Mouse (Mus musculus) kidney, embryonic 15.5 days (tissue): Measurements from ENCODE around the gene Afap1. TPM values are rescaled to one million over a fixed set of nuclear protein-coding genes. Genes with fewer than 3 reads are reported as not detected.

Experiments used
- ATAC-seq: fragments of 200-750 bp; cut with Nextera tagmentation; replicated peaks from 2 replicates; pipeline ENCODE4 v1.8.0; 2017; ENCODE audit warnings: moderate TSS enrichment; ENCODE audit not compliant: low FRiP score
- H3K27ac ChIP-seq: fragments of 300-500 bp; sonication (generic); 2 replicates; pipeline ENCODE4 v1.5.1; 2015; ENCODE audit warnings: mild to moderate bottlenecking, inconsistent platforms
- H3K27me3 ChIP-seq: fragments of 300-500 bp; sonication (generic); 2 replicates; pipeline ENCODE4 v1.6.1; 2015; ENCODE audit warnings: inconsistent platforms
- H3K36me3 ChIP-seq: fragments of 300-500 bp; sonication (generic); 2 replicates; pipeline ENCODE4 v1.6.1; 2015; ENCODE audit warnings: inconsistent platforms
- H3K4me1 ChIP-seq: fragments of 300-500 bp; sonication (generic); 2 replicates; pipeline ENCODE4 v1.6.1; 2015; ENCODE audit warnings: inconsistent platforms
- H3K4me2 ChIP-seq: fragments of 300-500 bp; sonication (generic); 2 replicates; pipeline ENCODE4 v1.6.1; 2015; ENCODE audit warnings: moderate library complexity, mild to moderate bottlenecking, inconsistent platforms
- H3K4me3 ChIP-seq: fragments of 300-500 bp; sonication (generic); replicated peaks from 2 replicates; pipeline ENCODE4 v1.5.1; 2015; ENCODE audit warnings: mild to moderate bottlenecking, inconsistent platforms
- H3K9ac ChIP-seq: fragments of 300-500 bp; sonication (generic); 2 replicates; pipeline ENCODE4 v1.6.1; 2015; ENCODE audit warnings: mild to moderate bottlenecking, inconsistent platforms
- H3K9me3 ChIP-seq: fragments of 300-500 bp; sonication (generic); replicated peaks from 2 replicates; pipeline ENCODE4 v1.6.1; 2016; ENCODE audit warnings: inconsistent platforms
- WGBS: fragments of 180-500 bp; shearing (Covaris S2); methylation state at CpG from one replicate; pipeline ENCODE4 v1.1.7; 2015; ENCODE audit warnings: mixed read lengths; 5-methylcytosine and 5-hydroxymethylcytosine counted together
- polyA plus RNA-seq: library from polyadenylated mRNA; unstranded; fragments of >200 nt; fragmentation: Nextera tagmentation; extraction: Ambion mirVana; gene quantifications from 2 replicates; pipeline ENCODE4 v1.2.1, GENCODE M21; 2015

The Afap1 gene
- polyA plus RNA-seq, 1 experiment from 2014 or later, result 25.4 TPM

- Histone ChIP-seq H3K4me1 (peaks cover 43% of the 10 kb centered on the region), H3K27ac (no peak overlapping the region), H3K4me2 (no peak overlapping the region), H3K4me3 (no peak overlapping the region), H3K36me3 (peaks cover 41% of the 10 kb centered on the region), H3K27me3 (no peaks in the 10 kb centered on the region), H3K9ac (no peak overlapping the region), H3K9me3 (no peaks in the 10 kb centered on the region)
- WGBS, result 77% methylated on average over 6 of the region's 6 CpGs
- ATAC-seq, result no peak
Measured at GRCm38 (mm10) chr5:35939958-35940357, 46.8 kb downstream of the Afap1 start.

- H3K4me3 ChIP-seq, result no peak overlapping the region
- no peak overlapping the region for H3K4me2 ChIP-seq
- ATAC-seq, result no peak; the same call in 1 of the 2 replicates
- peak overlapping the region; percentile 66 for H3K27ac ChIP-seq
- peaks cover 42% of the 10 kb centered on the region for H3K4me1 ChIP-seq
- no peak overlapping the region for H3K9ac ChIP-seq
- 69% methylated on average over 5 of the region's 5 CpGs for WGBS
- H3K27me3 ChIP-seq, result no peaks in the 10 kb centered on the region
- H3K36me3 ChIP-seq, result peaks cover 54% of the 10 kb centered on the region
- H3K9me3 ChIP-seq, result no peaks in the 10 kb centered on the region
Measured at GRCm38 (mm10) chr5:35943541-35943940, 50.4 kb downstream of the Afap1 start.

- Histone ChIP-seq H3K9ac (no peak overlapping the region), H3K4me3 (no peak overlapping the region), H3K4me2 (no peak overlapping the region), H3K27ac (0 out of 2 replicates have a peak overlapping the region, but pooled peaks have one; percentile 6), H3K4me1 (peaks cover 34% of the 10 kb centered on the region), H3K36me3 (peaks cover 84% of the 10 kb centered on the region), H3K9me3 (no peaks in the 10 kb centered on the region), H3K27me3 (no peaks in the 10 kb centered on the region)
- ATAC-seq, result no peak
- 94% methylated on average over 2 of the region's 2 CpGs for WGBS
Measured at GRCm38 (mm10) chr5:35946841-35947240, 53.7 kb downstream of the Afap1 start.

- 73% methylated on average over 4 of the region's 4 CpGs for WGBS
- Histone ChIP-seq H3K9ac (no peak overlapping the region), H3K27me3 (no peaks in the 10 kb centered on the region), H3K36me3 (peaks cover 90% of the 10 kb centered on the region), H3K27ac (0 out of 2 replicates have a peak overlapping the region, but pooled peaks have one; percentile 82), H3K4me1 (peaks cover 34% of the 10 kb centered on the region), H3K9me3 (no peaks in the 10 kb centered on the region), H3K4me3 (no peak overlapping the region), H3K4me2 (no peak overlapping the region)
- no peak for ATAC-seq
Measured at GRCm38 (mm10) chr5:35947427-35947826, 54.3 kb downstream of the Afap1 start.

- no peak overlapping the region for H3K9ac ChIP-seq
- peak; percentile 57; the same call in 1 of the 2 replicates for ATAC-seq
- H3K4me3 ChIP-seq, result no peak overlapping the region
- H3K27ac ChIP-seq, result peak overlapping the region; percentile 82
- peaks cover 26% of the 10 kb centered on the region for H3K4me1 ChIP-seq
- H3K36me3 ChIP-seq, result peaks cover 91% of the 10 kb centered on the region
- H3K27me3 ChIP-seq, result no peaks in the 10 kb centered on the region
- no peak overlapping the region for H3K4me2 ChIP-seq
- 60% methylated on average over 15 of the region's 15 CpGs for WGBS
- no peaks in the 10 kb centered on the region for H3K9me3 ChIP-seq
Measured at GRCm38 (mm10) chr5:35948225-35948975, 55.3 kb downstream of the Afap1 start.

- peaks cover 25% of the 10 kb centered on the region for H3K4me1 ChIP-seq
- peaks cover 91% of the 10 kb centered on the region for H3K36me3 ChIP-seq
- no peak overlapping the region for H3K9ac ChIP-seq
- H3K4me2 ChIP-seq, result no peak overlapping the region
- no peaks in the 10 kb centered on the region for H3K27me3 ChIP-seq
- 74% methylated on average over 5 of the region's 5 CpGs for WGBS
- no peak overlapping the region for H3K27ac ChIP-seq
- no peaks in the 10 kb centered on the region for H3K9me3 ChIP-seq
- ATAC-seq, result no peak
- no peak overlapping the region for H3K4me3 ChIP-seq
Measured at GRCm38 (mm10) chr5:35949061-35949460, 55.9 kb downstream of the Afap1 start.

GRCm38 (mm10) chr5:35950504-35950903 lies 57.4 kb downstream of the Afap1 start:
- no peak for ATAC-seq
- Histone ChIP-seq H3K27me3 (no peaks in the 10 kb centered on the region), H3K9ac (no peak overlapping the region), H3K36me3 (peaks cover 90% of the 10 kb centered on the region), H3K4me2 (no peak overlapping the region), H3K9me3 (no peaks in the 10 kb centered on the region), H3K4me1 (peaks cover 23% of the 10 kb centered on the region), H3K4me3 (no peak overlapping the region), H3K27ac (no peak overlapping the region)
- WGBS, result 81% methylated on average over 7 of the region's 7 CpGs

- Histone ChIP-seq H3K36me3 (peaks cover 91% of the 10 kb centered on the region), H3K27me3 (no peaks in the 10 kb centered on the region), H3K27ac (no peak overlapping the region; the same call in 1 of the 2 replicates), H3K4me1 (0 out of 2 replicates have a peak, but pooled peaks cover 5% of the 10 kb centered on the region), H3K9me3 (no peaks in the 10 kb centered on the region), H3K4me3 (no peak overlapping the region), H3K4me2 (no peak overlapping the region), H3K9ac (no peak overlapping the region)
- ATAC-seq, result no peak
- 60% methylated on average over 12 of the region's 12 CpGs for WGBS
Measured at GRCm38 (mm10) chr5:35954055-35954718, 61.1 kb downstream of the Afap1 start.

- Histone ChIP-seq H3K4me1 (0 out of 2 replicates have a peak, but pooled peaks cover 4% of the 10 kb centered on the region), H3K36me3 (peaks cover 82% of the 10 kb centered on the region), H3K27me3 (no peaks in the 10 kb centered on the region), H3K9me3 (no peaks in the 10 kb centered on the region), H3K9ac (no peak overlapping the region), H3K4me2 (no peak overlapping the region), H3K27ac (no peak overlapping the region), H3K4me3 (no peak overlapping the region)
- WGBS, result 57% methylated on average over 1 of the region's 1 CpGs
- ATAC-seq, result no peak
Measured at GRCm38 (mm10) chr5:35956268-35956667, 63.1 kb downstream of the Afap1 start.

GRCm38 (mm10) chr5:35958681-35959080 lies 65.6 kb downstream of the Afap1 start:
- Histone ChIP-seq H3K4me3 (no peak overlapping the region), H3K9ac (no peak overlapping the region), H3K4me1 (0 out of 2 replicates have a peak, but pooled peaks cover 3% of the 10 kb centered on the region), H3K27ac (no peak overlapping the region), H3K36me3 (peaks cover 83% of the 10 kb centered on the region), H3K4me2 (no peak overlapping the region), H3K27me3 (no peaks in the 10 kb centered on the region), H3K9me3 (no peaks in the 10 kb centered on the region)
- ATAC-seq, result no peak
- 85% methylated on average over 2 of the region's 2 CpGs for WGBS

- WGBS, result 77% methylated on average over 8 of the region's 8 CpGs
- Histone ChIP-seq H3K9me3 (no peaks in the 10 kb centered on the region), H3K4me1 (no peaks in the 10 kb centered on the region), H3K4me2 (no peak overlapping the region), H3K9ac (no peak overlapping the region), H3K27me3 (no peaks in the 10 kb centered on the region), H3K36me3 (peaks cover 85% of the 10 kb centered on the region), H3K27ac (no peak overlapping the region), H3K4me3 (no peak overlapping the region)
- no peak for ATAC-seq
Measured at GRCm38 (mm10) chr5:35960168-35960567, 67.0 kb downstream of the Afap1 start.

- 74% methylated on average over 8 of the region's 8 CpGs for WGBS
- no peaks in the 10 kb centered on the region for H3K9me3 ChIP-seq
- no peak for ATAC-seq
- no peaks in the 10 kb centered on the region for H3K27me3 ChIP-seq
- H3K4me1 ChIP-seq, result no peaks in the 10 kb centered on the region
- no peak overlapping the region for H3K9ac ChIP-seq
- peaks cover 85% of the 10 kb centered on the region for H3K36me3 ChIP-seq
- no peak overlapping the region for H3K4me3 ChIP-seq
- no peak overlapping the region for H3K4me2 ChIP-seq
- H3K27ac ChIP-seq, result no peak overlapping the region
Measured at GRCm38 (mm10) chr5:35961271-35961670, 68.2 kb downstream of the Afap1 start.
